Mouse (Mus musculus): ENCODE results near the gene Rab3il1.

GRCm38 (mm10) chr19:10015442-10015841 lies 14.0 kb downstream of the Rab3il1 start:
- no peak for TF ChIP-seq EP300 (IDR thresholded peaks at IDR 0.05; ENCODE audit: low read depth)
- TF ChIP-seq CTCF (IDR thresholded peaks at IDR 0.05; ENCODE audit: low read depth) = no peak

Measured in liver, postnatal 0 days (tissue).